ENCODE assay signal across 13 mouse cellular contexts in the genomic region with DNA sequence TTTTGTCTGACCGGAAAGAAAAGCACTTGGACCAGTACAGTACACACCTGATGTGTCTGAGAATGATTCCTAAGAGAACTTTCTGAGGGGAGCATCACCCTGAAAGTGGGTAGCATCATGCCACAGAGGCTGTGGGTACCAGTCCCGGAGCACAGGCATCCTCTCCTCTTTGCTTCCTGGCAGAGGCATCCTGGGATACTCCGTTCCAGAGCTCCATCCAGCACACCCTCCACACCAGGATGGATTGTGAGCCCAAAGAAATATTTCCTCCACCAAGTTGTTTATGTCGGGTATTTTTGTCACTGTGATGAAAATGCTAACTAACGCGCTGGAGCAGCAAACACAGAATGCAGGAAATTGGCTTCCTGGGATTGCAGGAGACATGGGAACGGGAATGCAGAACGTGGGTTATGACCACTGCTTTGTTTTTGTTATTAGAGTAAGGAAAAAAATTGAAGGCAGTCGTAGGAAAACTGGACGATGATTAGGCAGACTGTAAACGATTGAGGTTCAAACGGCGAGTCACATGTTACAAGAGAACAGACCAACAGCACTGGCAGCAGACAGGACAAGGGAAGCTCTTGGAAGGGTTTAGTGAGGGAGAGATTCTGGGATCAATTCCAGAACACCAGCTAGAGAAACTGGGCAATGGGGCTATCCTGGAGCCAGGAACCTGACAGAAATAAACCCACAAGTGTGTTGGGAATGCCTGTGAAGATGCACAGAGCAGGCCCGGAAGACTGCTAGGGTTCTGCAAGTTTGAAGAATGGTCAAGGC.
DNase-seq lines count a peak whose midpoint lies in the region; ATAC-seq and TF ChIP-seq lines count a peak whose summit lies in the region.
"Had no signal": no experiment of that assay in that cellular context is flagged by ENCODE, and none has a peak within 500 bp of the region (broad histone marks: within the 10 kb centered on the region; RNA-seq: fewer than 3 reads in every experiment).

No protein-coding gene starts in this region.

- H3K4me3 ChIP-seq in heart, adult 2 months = no peak overlapping the region
- no peak overlapping the region for H3K4me3 ChIP-seq in heart, embryonic 11.5 days (ENCODE audit: low read depth, low read length)
- no peak overlapping the region for H3K4me3 ChIP-seq in embryonic facial prominence, embryonic 15.5 days (replicated peaks)
- H3K4me3 ChIP-seq in stomach, postnatal 0 days (ENCODE audit: low read depth, low read length) = no peak overlapping the region
- H3K4me3 ChIP-seq: forebrain, embryonic 15.5 days; left cerebral cortex, adult 2 months had no signal

- ATAC-seq in heart, embryonic 11.5 days (replicated peaks; ENCODE audit: insufficient number of reproducible peaks, low FRiP score, low TSS enrichment) = no peak
- ATAC-seq in embryonic facial prominence, embryonic 15.5 days (ENCODE audit: insufficient number of reproducible peaks, low FRiP score, low TSS enrichment, low read depth) = no peak
- ATAC-seq in stomach, postnatal 0 days (ENCODE audit: low FRiP score, low TSS enrichment) = peak; percentile 31; the same call in 1 of the 2 replicates
- ATAC-seq in granulocyte monocyte progenitor cell, adult 5-6 weeks (replicated peaks; ENCODE audit: poor library complexity, severe bottlenecking) = no peak
- ATAC-seq: forebrain, embryonic 15.5 days had no signal

- peak overlapping the region; percentile 53 for H3K27ac ChIP-seq in heart, adult 2 months
- H3K27ac ChIP-seq in heart, embryonic 11.5 days (ENCODE audit: low read depth, low read length) = no peak overlapping the region
- 0 out of 2 replicates have a peak overlapping the region, but pooled peaks have one; percentile 5 for H3K27ac ChIP-seq in embryonic facial prominence, embryonic 15.5 days (replicated peaks)
- peak overlapping the region; percentile 81 for H3K27ac ChIP-seq in stomach, postnatal 0 days (replicated peaks)
- H3K27ac ChIP-seq: forebrain, embryonic 15.5 days; left cerebral cortex, adult 2 months; liver, embryonic 14.5 days had no signal

- TF ChIP-seq POLR2A in heart, adult 2 months (IDR thresholded peaks at IDR 0.05; ENCODE audit: insufficient read depth, low read depth, low read length) = no peak

- H3K36me3 ChIP-seq in heart, adult 2 months (ENCODE audit: control insufficient read depth, insufficient read depth, low read length) = no peaks in the 10 kb centered on the region
- H3K36me3 ChIP-seq in heart, embryonic 11.5 days (ENCODE audit: control insufficient read depth, insufficient read depth, low read length) = no peaks in the 10 kb centered on the region
- no peaks in the 10 kb centered on the region for H3K36me3 ChIP-seq in embryonic facial prominence, embryonic 15.5 days
- H3K36me3 ChIP-seq in stomach, postnatal 0 days (ENCODE audit: control insufficient read depth, insufficient read depth, low read length) = no peaks in the 10 kb centered on the region
- H3K36me3 ChIP-seq: forebrain, embryonic 15.5 days had no signal

- no peaks in the 10 kb centered on the region for H3K9me3 ChIP-seq in heart, embryonic 11.5 days (replicated peaks; ENCODE audit: control insufficient read depth, low read length)
- no peaks in the 10 kb centered on the region for H3K9me3 ChIP-seq in embryonic facial prominence, embryonic 15.5 days (replicated peaks)
- H3K9me3 ChIP-seq in stomach, postnatal 0 days (ENCODE audit: control insufficient read depth, low read length) = no peaks in the 10 kb centered on the region
- H3K9me3 ChIP-seq: forebrain, embryonic 15.5 days had no signal

- no peaks in the 10 kb centered on the region for H3K27me3 ChIP-seq in heart, adult 2 months (ENCODE audit: control insufficient read depth, insufficient read depth, low read length)
- no peaks in the 10 kb centered on the region for H3K27me3 ChIP-seq in heart, embryonic 11.5 days (ENCODE audit: control insufficient read depth, insufficient read depth, low read length)
- 0 out of 2 replicates have a peak, but pooled peaks cover 3% of the 10 kb centered on the region for H3K27me3 ChIP-seq in embryonic facial prominence, embryonic 15.5 days
- H3K27me3 ChIP-seq in stomach, postnatal 0 days (ENCODE audit: control insufficient read depth, insufficient read depth, low read length) = no peaks in the 10 kb centered on the region
- H3K27me3 ChIP-seq: forebrain, embryonic 15.5 days had no signal

- no peaks in the 10 kb centered on the region for H3K4me1 ChIP-seq in heart, adult 2 months (ENCODE audit: control insufficient read depth, insufficient read depth, low read length)
- no peaks in the 10 kb centered on the region for H3K4me1 ChIP-seq in heart, embryonic 11.5 days (ENCODE audit: control insufficient read depth, insufficient read depth, low read length)
- H3K4me1 ChIP-seq in embryonic facial prominence, embryonic 15.5 days = peaks cover 12% of the 10 kb centered on the region; the same call in 1 of the 2 replicates
- H3K4me1 ChIP-seq in stomach, postnatal 0 days (replicated peaks; ENCODE audit: control insufficient read depth, insufficient read depth) = no peaks in the 10 kb centered on the region
- H3K4me1 ChIP-seq: forebrain, embryonic 15.5 days had no signal

- intact Hi-C loops in heart, adult 2 months (cut with DNase I) = no loop called here

- TF ChIP-seq CTCF in heart, adult 2 months (IDR thresholded peaks at IDR 0.05) = no peak
- TF ChIP-seq CTCF in stomach, postnatal 0 days (IDR thresholded peaks at IDR 0.05; ENCODE audit: low read depth) = no peak

- TF ChIP-seq EP300 in heart, adult 2 months (IDR thresholded peaks at IDR 0.05; ENCODE audit: insufficient read depth, low read depth, low read length) = no peak
- TF ChIP-seq EP300 in stomach, postnatal 0 days (optimal IDR thresholded peaks at IDR 0.05) = no peak

- DNase-seq in heart, adult 2 months = no peak
- DNase-seq in lung, postnatal 10 days = peak; percentile 63
- DNase-seq in lung, postnatal 14 days = no peak
- DNase-seq in stomach, postnatal 0 days (ENCODE audit: low spot score) = no peak
- DNase-seq: cerebellum, adult 8-10 months; kidney, postnatal 36 days; thymus, postnatal 25 days had no signal

- H3K4me2 ChIP-seq in heart, embryonic 11.5 days = no peak overlapping the region
- no peak overlapping the region for H3K4me2 ChIP-seq in embryonic facial prominence, embryonic 15.5 days (replicated peaks)
- no peak overlapping the region for H3K4me2 ChIP-seq in stomach, postnatal 0 days (replicated peaks; ENCODE audit: low read depth)
- H3K4me2 ChIP-seq: forebrain, embryonic 15.5 days had no signal

- H3K9ac ChIP-seq in heart, adult 2 months (ENCODE audit: low read depth, low read length) = no peak overlapping the region
- H3K9ac ChIP-seq in heart, embryonic 11.5 days (ENCODE audit: low read depth, low read length) = no peak overlapping the region
- no peak overlapping the region for H3K9ac ChIP-seq in embryonic facial prominence, embryonic 15.5 days
- no peak overlapping the region for H3K9ac ChIP-seq in stomach, postnatal 0 days (ENCODE audit: low read length)
- H3K9ac ChIP-seq: forebrain, embryonic 15.5 days; liver, embryonic 14.5 days had no signal

- no peaks in the 10 kb centered on the region for H3K79me2 ChIP-seq in heart, adult 2 months (replicated peaks; ENCODE audit: control insufficient read depth, insufficient read depth, low read length)

- 32% methylated on average over 14 of the region's 14 CpGs for WGBS in heart, adult 2 months
- WGBS in heart, embryonic 11.5 days (ENCODE audit: insufficient replicate concordance) = 79% methylated on average over 14 of the region's 14 CpGs
- WGBS in embryonic facial prominence, embryonic 15.5 days = 71% methylated on average over 14 of the region's 14 CpGs
- WGBS in stomach, postnatal 0 days = 43% methylated on average over 14 of the region's 14 CpGs
